Mouse (Mus musculus): Measurements from ENCODE around the gene Slc26a8. TPM values are rescaled to one million over a fixed set of nuclear protein-coding genes. Genes with fewer than 3 reads are reported as not detected.

The Slc26a8 gene
- total RNA-seq, 2 experiments from 2014 or later, result 1.2 to 2.2 TPM

GRCm38 (mm10) chr17:28591476-28591875 lies 98.6 kb downstream of the Slc26a8 start:
- peak; percentile 47 to 61 for DNase-seq

- DNase-seq, result no peak
Observed at GRCm38 (mm10) chr17:28590596-28590995, 99.4 kb downstream of the Slc26a8 start.

- no peak for DNase-seq
Observed at GRCm38 (mm10) chr17:28588591-28588990, 101.4 kb downstream of the Slc26a8 start.

Other genes with a start within 250 kb of the Slc26a8 start
- 100 to 1,000 TPM in 1 of 2 experiments, 10 to 100 TPM in 1; 52.5 to 126 TPM for gene Fkbp5, start 172.7 kb downstream of the Slc26a8 start, total RNA-seq (2021)
- gene Armc12, start 159.4 kb downstream of the Slc26a8 start, total RNA-seq (2021), result not detected
- gene Clpsl2, start 140.8 kb downstream of the Slc26a8 start, total RNA-seq (2021), result not detected
- gene Clps, start 129.5 kb downstream of the Slc26a8 start, total RNA-seq (2021), result not detected
- 1 to 10 TPM; 1.3 to 1.8 TPM for gene Lhfpl5, start 114.6 kb downstream of the Slc26a8 start, total RNA-seq (2021)
- 10 to 100 TPM; 57.6 to 69.1 TPM for gene Srpk1, start 67.5 kb downstream of the Slc26a8 start, total RNA-seq (2021)
- 10 to 100 TPM; 66.1 to 84.1 TPM for gene Mapk14, start 1.1 kb upstream of the Slc26a8 start, total RNA-seq (2021)
- 1 to 10 TPM; 1.1 to 1.2 TPM for gene AC170998.1, start 35.9 kb upstream of the Slc26a8 start, total RNA-seq (2021)
- 100 to 1,000 TPM in 1 of 2 experiments, 10 to 100 TPM in 1; 77.9 to 267 TPM for gene Mapk13, start 79.1 kb upstream of the Slc26a8 start, total RNA-seq (2021)
- 100 to 1,000 TPM in 1 of 2 experiments, 10 to 100 TPM in 1; 64.8 to 101 TPM for gene Brpf3, start 110.9 kb upstream of the Slc26a8 start, total RNA-seq (2021)
- gene Pnpla1, start 168.2 kb upstream of the Slc26a8 start, total RNA-seq (2021), result under 1 TPM in 1 of 2 experiments, not detected in 1; 0.23 TPM
- not detected for gene 4930539E08Rik, start 225.1 kb upstream of the Slc26a8 start, total RNA-seq (2021)

All from adrenal gland, postnatal 36 days (tissue).